Mouse (Mus musculus) limb, embryonic 12.5 days (tissue): Measurements from ENCODE around the gene Sema5a. TPM values are rescaled to one million over a fixed set of nuclear protein-coding genes. Genes with fewer than 3 reads are reported as not detected.

Experiments used
- ATAC-seq: fragments of 200-750 bp; cut with Nextera tagmentation; 2 replicates; pipeline ENCODE4 v1.8.0; 2017; ENCODE audit warnings: low read depth, moderate TSS enrichment; ENCODE audit not compliant: insufficient number of reproducible peaks, insufficient read depth, low FRiP score, low TSS enrichment
- H3K27ac ChIP-seq: fragments of 300-500 bp; sonication (generic); 2 replicates; pipeline ENCODE4 v1.5.1; 2016; ENCODE audit warnings: mild to moderate bottlenecking, moderate library complexity
- H3K27me3 ChIP-seq: fragments of 300-500 bp; sonication (generic); 2 replicates; pipeline ENCODE4 v1.6.1; 2016; ENCODE audit warnings: mild to moderate bottlenecking, moderate library complexity
- H3K36me3 ChIP-seq: fragments of 300-500 bp; sonication (generic); 2 replicates; pipeline ENCODE4 v1.6.1; 2016; ENCODE audit warnings: mild to moderate bottlenecking, moderate library complexity
- H3K4me1 ChIP-seq: fragments of 300-500 bp; sonication (generic); replicated peaks from 2 replicates; pipeline ENCODE4 v1.6.1; 2016
- H3K4me2 ChIP-seq: fragments of 300-500 bp; sonication (generic); 2 replicates; pipeline ENCODE4 v1.6.1; 2016; ENCODE audit warnings: mild to moderate bottlenecking, moderate library complexity
- H3K4me3 ChIP-seq: fragments of 300-500 bp; sonication (generic); replicated peaks from 2 replicates; pipeline ENCODE4 v1.5.1; 2016; ENCODE audit warnings: mild to moderate bottlenecking
- H3K9ac ChIP-seq: fragments of 300-500 bp; sonication (generic); replicated peaks from 2 replicates; pipeline ENCODE4 v1.6.1; 2016; ENCODE audit warnings: mild to moderate bottlenecking, moderate library complexity
- H3K9me3 ChIP-seq: fragments of 300-500 bp; sonication (generic); 2 replicates; pipeline ENCODE4 v1.6.1; 2016; ENCODE audit warnings: mild to moderate bottlenecking, moderate library complexity
- WGBS: fragments of 180-500 bp; shearing (Covaris S2); methylation state at CpG from one replicate; pipeline ENCODE4 v1.1.7; 2016; 5-methylcytosine and 5-hydroxymethylcytosine counted together
- polyA plus RNA-seq: library from polyadenylated mRNA; unstranded; fragments of >200 nt; fragmentation: Nextera tagmentation; extraction: Ambion mirVana; gene quantifications from 2 replicates; pipeline ENCODE4 v1.2.1, GENCODE M21; 2016

The Sema5a gene
- polyA plus RNA-seq, 1 experiment from 2014 or later, result 21.6 TPM

GRCm38 (mm10) chr15:32406436-32406835 lies 161.8 kb downstream of the Sema5a start:
- no peak overlapping the region for H3K4me3 ChIP-seq
- H3K27ac ChIP-seq, result no peak overlapping the region
- 92% methylated on average over 2 of the region's 2 CpGs for WGBS
- H3K4me2 ChIP-seq, result no peak overlapping the region
- ATAC-seq, result no peak
- 0 out of 2 replicates have a peak, but pooled peaks cover 6% of the 10 kb centered on the region for H3K4me1 ChIP-seq
- H3K27me3 ChIP-seq, result no peaks in the 10 kb centered on the region
- H3K36me3 ChIP-seq, result no peaks in the 10 kb centered on the region
- H3K9ac ChIP-seq, result no peak overlapping the region
- no peaks in the 10 kb centered on the region for H3K9me3 ChIP-seq

- Histone ChIP-seq H3K27ac (no peak overlapping the region), H3K4me3 (no peak overlapping the region), H3K9me3 (no peaks in the 10 kb centered on the region), H3K4me1 (0 out of 2 replicates have a peak, but pooled peaks cover 3% of the 10 kb centered on the region), H3K9ac (no peak overlapping the region), H3K27me3 (no peaks in the 10 kb centered on the region), H3K36me3 (no peaks in the 10 kb centered on the region), H3K4me2 (no peak overlapping the region)
- no peak for ATAC-seq
- 92% methylated on average over 3 of the region's 3 CpGs for WGBS
Observed at GRCm38 (mm10) chr15:32407766-32408165, 163.2 kb downstream of the Sema5a start.

- H3K9me3 ChIP-seq, result no peaks in the 10 kb centered on the region
- no peak overlapping the region for H3K9ac ChIP-seq
- no peaks in the 10 kb centered on the region; the same call in 1 of the 2 replicates for H3K4me1 ChIP-seq
- no peak overlapping the region for H3K27ac ChIP-seq
- H3K36me3 ChIP-seq, result no peaks in the 10 kb centered on the region
- no peak for ATAC-seq
- WGBS, result 74% methylated on average over 2 of the region's 2 CpGs
- no peak overlapping the region for H3K4me2 ChIP-seq
- H3K4me3 ChIP-seq, result no peak overlapping the region
- H3K27me3 ChIP-seq, result no peaks in the 10 kb centered on the region
Observed at GRCm38 (mm10) chr15:32416291-32416690, 171.7 kb downstream of the Sema5a start.

- no peak for ATAC-seq
- 81% methylated on average over 6 of the region's 6 CpGs for WGBS
- H3K4me3 ChIP-seq, result no peak overlapping the region
Observed at GRCm38 (mm10) chr15:32422631-32423030, 178.0 kb downstream of the Sema5a start.

GRCm38 (mm10) chr15:32423061-32423460 lies 178.5 kb downstream of the Sema5a start:
- ATAC-seq, result no peak
- no peaks in the 10 kb centered on the region for H3K36me3 ChIP-seq
- H3K4me3 ChIP-seq, result no peak overlapping the region
- no peak overlapping the region for H3K4me2 ChIP-seq
- 79% methylated on average over 6 of the region's 6 CpGs for WGBS
- H3K27ac ChIP-seq, result no peak overlapping the region
- no peaks in the 10 kb centered on the region; the same call in 1 of the 2 replicates for H3K4me1 ChIP-seq
- H3K9ac ChIP-seq, result no peak overlapping the region
- H3K9me3 ChIP-seq, result no peaks in the 10 kb centered on the region
- no peaks in the 10 kb centered on the region for H3K27me3 ChIP-seq

More at GRCm38 (mm10) chr15:32422631-32423030, 178.0 kb downstream of the Sema5a start:
- H3K9me3 ChIP-seq, result no peaks in the 10 kb centered on the region
- H3K27ac ChIP-seq, result no peak overlapping the region
- no peaks in the 10 kb centered on the region; the same call in 1 of the 2 replicates for H3K4me1 ChIP-seq
- no peak overlapping the region for H3K9ac ChIP-seq
- no peaks in the 10 kb centered on the region for H3K36me3 ChIP-seq
- no peak overlapping the region for H3K4me2 ChIP-seq
- no peaks in the 10 kb centered on the region for H3K27me3 ChIP-seq

GRCm38 (mm10) chr15:32427188-32427924 lies 182.7 kb downstream of the Sema5a start:
- no peak for ATAC-seq

GRCm38 (mm10) chr15:32432927-32433832 lies 188.6 kb downstream of the Sema5a start:
- ATAC-seq, result no peak
- Histone ChIP-seq H3K4me2 (peak overlapping the region; percentile 26), H3K9me3 (no peaks in the 10 kb centered on the region), H3K4me3 (no peak overlapping the region), H3K4me1 (peaks cover 18% of the 10 kb centered on the region), H3K27ac (peak overlapping the region; percentile 66), H3K27me3 (no peaks in the 10 kb centered on the region), H3K9ac (no peak overlapping the region), H3K36me3 (no peaks in the 10 kb centered on the region)
- 47% methylated on average over 13 of the region's 13 CpGs for WGBS

More at GRCm38 (mm10) chr15:32427188-32427924, 182.7 kb downstream of the Sema5a start:
- Histone ChIP-seq H3K9me3 (no peaks in the 10 kb centered on the region), H3K27ac (no peak overlapping the region), H3K4me3 (no peak overlapping the region), H3K36me3 (no peaks in the 10 kb centered on the region), H3K27me3 (no peaks in the 10 kb centered on the region), H3K9ac (no peak overlapping the region), H3K4me2 (no peak overlapping the region), H3K4me1 (peaks cover 7% of the 10 kb centered on the region; the same call in 1 of the 2 replicates)
- WGBS, result 81% methylated on average over 7 of the region's 7 CpGs

GRCm38 (mm10) chr15:32433833-32434155 lies 189.2 kb downstream of the Sema5a start:
- Histone ChIP-seq H3K4me2 (no peak overlapping the region), H3K27me3 (no peaks in the 10 kb centered on the region)
- no peak; the same call in 1 of the 2 replicates for ATAC-seq

GRCm38 (mm10) chr15:32434274-32434673 lies 189.7 kb downstream of the Sema5a start:
- Histone ChIP-seq H3K27me3 (no peaks in the 10 kb centered on the region), H3K4me3 (no peak overlapping the region), H3K36me3 (no peaks in the 10 kb centered on the region), H3K4me2 (no peak overlapping the region), H3K9me3 (no peaks in the 10 kb centered on the region), H3K4me1 (peaks cover 18% of the 10 kb centered on the region), H3K9ac (no peak overlapping the region), H3K27ac (no peak overlapping the region)
- ATAC-seq, result no peak

More at GRCm38 (mm10) chr15:32433833-32434155, 189.2 kb downstream of the Sema5a start:
- H3K9me3 ChIP-seq, result no peaks in the 10 kb centered on the region
- H3K9ac ChIP-seq, result no peak overlapping the region
- no peaks in the 10 kb centered on the region for H3K36me3 ChIP-seq
- H3K4me3 ChIP-seq, result no peak overlapping the region
- peak overlapping the region; percentile 66 for H3K27ac ChIP-seq
- H3K4me1 ChIP-seq, result peaks cover 18% of the 10 kb centered on the region

GRCm38 (mm10) chr15:32437654-32438053 lies 193.0 kb downstream of the Sema5a start:
- Histone ChIP-seq H3K9ac (no peak overlapping the region), H3K27me3 (no peaks in the 10 kb centered on the region), H3K4me2 (no peak overlapping the region), H3K9me3 (no peaks in the 10 kb centered on the region), H3K27ac (no peak overlapping the region), H3K4me3 (no peak overlapping the region), H3K4me1 (peaks cover 18% of the 10 kb centered on the region), H3K36me3 (no peaks in the 10 kb centered on the region)
- ATAC-seq, result no peak
- WGBS, result 22% methylated on average over 6 of the region's 6 CpGs

GRCm38 (mm10) chr15:32442745-32443144 lies 198.1 kb downstream of the Sema5a start:
- no peaks in the 10 kb centered on the region for H3K9me3 ChIP-seq
- no peak overlapping the region for H3K9ac ChIP-seq
- no peak overlapping the region for H3K4me2 ChIP-seq
- H3K36me3 ChIP-seq, result no peaks in the 10 kb centered on the region
- H3K27me3 ChIP-seq, result no peaks in the 10 kb centered on the region
- peaks cover 18% of the 10 kb centered on the region for H3K4me1 ChIP-seq
- ATAC-seq, result no peak
- WGBS, result 83% methylated on average over 4 of the region's 4 CpGs
- H3K4me3 ChIP-seq, result no peak overlapping the region
- no peak overlapping the region for H3K27ac ChIP-seq
